Mouse (Mus musculus): ENCODE data around the gene Gnl3l.

The Gnl3l gene

DNA sequence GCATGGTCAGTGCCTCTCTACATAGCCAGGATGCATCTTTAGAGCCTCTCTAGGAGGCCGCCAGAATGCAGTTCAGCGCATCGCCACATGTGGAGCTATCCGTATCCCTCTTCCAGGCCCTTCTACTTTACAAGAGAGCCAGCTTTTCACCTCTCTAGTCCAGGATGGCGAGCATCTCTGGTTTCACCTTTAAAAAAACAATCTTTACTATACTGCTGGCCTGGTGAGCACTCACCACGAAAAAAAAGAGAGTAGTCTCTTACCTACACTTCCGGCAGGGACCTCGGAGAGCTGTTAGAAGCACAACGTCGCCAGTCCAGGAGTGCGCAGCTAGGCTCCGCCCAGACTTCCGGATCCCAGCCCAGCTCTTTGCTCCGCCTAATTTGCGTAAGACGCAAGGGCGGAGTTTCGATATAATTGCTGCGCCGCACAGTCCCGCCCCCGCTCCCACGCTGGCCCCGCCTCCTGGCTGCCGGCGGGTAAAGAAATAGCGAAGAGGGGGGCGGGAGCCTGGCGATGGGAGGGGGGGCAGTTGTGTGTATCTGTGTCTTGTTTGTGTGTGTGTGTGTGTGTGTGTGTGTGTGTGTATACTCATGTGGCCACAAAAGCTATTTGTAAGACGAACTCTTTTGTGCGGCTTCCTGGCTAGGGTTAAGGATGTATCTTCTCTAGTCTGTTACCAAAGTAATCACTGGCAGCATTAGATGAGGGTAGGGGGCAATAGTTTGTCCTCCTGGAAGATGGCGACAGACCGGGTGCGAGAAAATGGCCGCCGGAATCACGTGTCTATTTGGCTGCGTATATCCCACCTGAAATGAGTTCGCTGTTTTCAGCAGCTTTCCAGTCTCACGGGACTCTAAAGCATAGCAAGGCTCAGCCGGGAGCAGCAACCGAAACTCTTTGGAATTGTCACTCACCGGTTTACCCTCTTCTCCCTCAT lies at the start of gene Gnl3l:
TSS of gene Gnl3l (minus strand) at position 385 of the 940 bp plus-strand sequence.
- DNase-seq (ENCODE audit: extremely low spot score, low read depth, low spot score), result peak; percentile 73

DNA sequence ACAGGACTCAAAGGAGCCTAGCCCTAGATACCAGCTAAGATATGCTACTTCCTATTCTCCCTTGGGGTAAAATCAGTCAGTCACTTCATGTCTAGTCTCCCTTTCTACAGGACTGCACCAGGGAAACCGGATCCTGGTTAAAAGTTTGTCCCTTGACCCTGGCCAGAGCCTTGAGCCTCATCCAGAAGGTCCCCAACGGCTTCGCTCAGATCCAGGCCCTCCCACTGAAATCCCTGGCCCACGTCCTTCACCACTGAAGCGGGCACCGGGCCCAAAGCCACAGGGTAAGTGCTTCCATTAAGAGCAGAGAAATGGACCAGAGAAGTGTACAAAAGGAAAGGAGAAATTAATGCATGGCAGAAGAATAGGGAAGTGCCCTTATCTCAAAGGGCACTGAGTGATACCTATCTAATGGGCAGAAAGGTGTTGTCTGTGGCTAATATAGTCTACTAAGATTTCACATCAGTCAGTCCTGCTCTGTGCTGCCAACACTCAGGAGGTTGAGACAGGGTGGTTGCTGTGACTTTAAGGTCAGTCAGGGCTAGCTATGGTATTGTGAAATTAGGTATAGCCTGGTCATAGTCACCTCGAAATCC lies 49.0 kb upstream of the Gnl3l start:
- DNase-seq (ENCODE audit: extremely low spot score, low read depth, low spot score), result no peak

DNA sequence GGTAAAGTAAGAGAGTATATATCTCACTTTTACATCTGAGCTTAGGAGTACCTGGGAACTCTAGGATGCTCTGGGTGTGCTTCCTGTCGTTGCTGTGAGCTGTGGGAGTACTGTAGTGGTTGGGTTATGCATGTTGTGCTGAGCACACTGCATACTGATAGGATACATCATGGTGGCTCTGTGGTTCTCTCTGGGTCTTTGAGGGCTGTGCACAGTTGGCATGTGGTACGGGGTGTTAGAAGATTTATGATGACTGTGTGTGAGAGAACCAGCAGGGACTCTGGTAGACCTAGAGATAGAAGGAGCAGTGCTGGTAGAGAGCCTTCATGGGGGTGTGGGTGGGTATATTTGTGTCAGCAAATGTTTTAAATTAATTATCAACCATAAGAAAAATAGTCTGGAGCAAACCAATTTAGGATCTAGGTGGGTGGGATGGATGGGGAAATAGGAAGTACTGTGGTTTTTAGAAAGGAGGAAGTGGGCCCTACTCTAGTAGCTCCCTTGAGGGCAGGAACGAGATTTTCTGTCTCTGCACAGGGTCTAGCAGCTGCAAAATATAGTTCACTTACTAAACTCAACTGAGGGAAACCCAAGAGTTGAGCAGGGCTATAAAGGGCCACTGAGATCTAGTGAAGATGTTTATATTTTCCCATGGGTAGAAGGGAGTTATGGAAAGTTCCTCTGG lies 44.6 kb upstream of the Gnl3l start:
- no peak for DNase-seq (ENCODE audit: extremely low spot score, low read depth, low spot score)

- DNase-seq (ENCODE audit: extremely low spot score, low read depth, low spot score), result no peak
Observed at GRCm38 (mm10) chrX:151059346-151059745, 42.2 kb upstream of the Gnl3l start.

- DNase-seq (ENCODE audit: extremely low spot score, low read depth, low spot score), result no peak
Observed at GRCm38 (mm10) chrX:151055559-151055958, 38.4 kb upstream of the Gnl3l start.

GRCm38 (mm10) chrX:151054489-151054888 lies 37.4 kb upstream of the Gnl3l start:
- DNase-seq (ENCODE audit: extremely low spot score, low read depth, low spot score), result no peak

GRCm38 (mm10) chrX:151050337-151050736 lies 33.2 kb upstream of the Gnl3l start:
- DNase-seq (ENCODE audit: extremely low spot score, low read depth, low spot score), result no peak

DNA sequence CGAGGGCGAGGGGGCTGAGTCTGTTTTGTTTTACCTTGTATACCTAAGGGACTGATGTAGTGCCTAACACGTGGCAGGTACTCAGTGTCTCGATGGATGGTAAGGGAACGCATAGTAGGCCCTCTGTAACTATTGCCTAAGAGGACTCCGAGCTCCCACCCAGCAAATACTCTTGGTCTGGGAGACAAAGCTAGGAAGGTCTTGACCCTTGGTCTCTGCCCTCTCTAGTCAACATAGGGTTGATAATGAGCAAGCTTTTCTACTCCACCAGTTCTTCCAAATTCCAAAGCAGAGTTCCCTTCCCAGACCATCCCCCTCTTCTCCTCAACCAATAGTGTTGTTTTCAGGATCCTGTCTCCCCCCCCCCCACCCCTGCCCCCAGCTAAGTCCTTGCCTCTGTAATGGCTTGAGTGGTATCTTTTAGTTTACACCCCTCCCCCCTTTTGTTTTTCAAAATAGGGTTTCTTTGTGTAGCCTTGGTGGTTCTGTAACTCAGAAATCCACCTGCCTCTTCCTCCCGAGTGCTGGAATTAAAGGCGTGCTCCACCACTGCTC lies 32.6 kb upstream of the Gnl3l start:
- no peak for DNase-seq (ENCODE audit: extremely low spot score, low read depth, low spot score)

DNA sequence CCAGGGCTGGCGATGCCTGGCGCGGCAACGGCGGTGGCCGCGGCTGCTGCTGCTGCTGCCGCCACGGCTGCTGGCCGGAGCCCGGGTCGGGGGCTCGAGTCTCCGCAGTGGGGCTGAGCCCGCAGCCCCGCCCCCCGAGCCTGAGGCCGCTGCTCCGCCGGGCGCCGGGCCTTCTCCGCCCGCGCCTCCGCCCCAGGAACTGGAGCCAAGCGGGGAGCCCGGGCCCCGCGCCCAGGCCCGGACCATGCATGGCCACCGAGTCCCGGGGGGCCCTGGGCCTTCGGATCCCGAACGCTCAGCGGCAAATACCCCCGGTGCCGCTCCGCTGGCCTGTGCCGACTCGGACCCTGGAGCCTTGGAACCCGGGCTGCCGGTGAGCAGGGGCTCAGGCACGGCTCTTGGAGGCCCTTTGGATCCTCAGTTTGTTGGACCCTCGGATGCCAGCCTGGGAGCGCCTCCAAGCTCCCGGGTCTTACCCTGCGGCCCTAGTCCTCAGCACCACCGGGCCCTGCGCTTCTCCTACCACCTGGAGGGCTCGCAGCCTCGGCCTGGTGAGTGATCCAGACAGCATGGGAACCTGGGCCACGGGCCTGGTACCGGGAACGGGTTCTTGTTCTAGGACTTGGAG lies 30.4 kb upstream of the Gnl3l start:
- no peak for DNase-seq (ENCODE audit: extremely low spot score, low read depth, low spot score)

- DNase-seq (ENCODE audit: extremely low spot score, low read depth, low spot score), result no peak
Observed at GRCm38 (mm10) chrX:151046777-151047430, 29.8 kb upstream of the Gnl3l start.

- no peak for DNase-seq (ENCODE audit: extremely low spot score, low read depth, low spot score)
Observed at GRCm38 (mm10) chrX:151046321-151046720, 29.2 kb upstream of the Gnl3l start.

DNA sequence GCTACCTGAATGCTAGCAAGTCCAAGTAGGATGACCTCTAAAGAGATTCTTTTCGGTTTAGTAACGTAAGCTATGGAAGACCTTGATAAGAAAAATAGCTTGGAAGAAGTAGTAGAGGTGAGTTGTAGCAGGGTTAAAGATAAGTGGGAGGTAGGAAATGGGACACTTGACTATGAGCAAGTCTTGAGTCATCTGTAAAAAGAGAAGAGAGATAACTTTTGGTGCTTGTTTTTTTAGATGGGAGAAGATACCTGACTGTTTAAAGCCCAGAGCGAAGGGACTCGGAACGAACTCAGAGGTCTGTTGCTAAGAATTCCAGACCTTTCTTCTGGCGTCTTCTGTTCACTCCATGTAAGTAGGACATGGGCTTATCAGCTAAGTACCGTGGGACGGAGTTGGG lies 28.7 kb upstream of the Gnl3l start, which contains the start of gene Fgd1:
TSS of gene Fgd1 (plus strand) at position 301 of the 400 bp plus-strand sequence.
- no peak for DNase-seq (ENCODE audit: extremely low spot score, low read depth, low spot score)

DNA sequence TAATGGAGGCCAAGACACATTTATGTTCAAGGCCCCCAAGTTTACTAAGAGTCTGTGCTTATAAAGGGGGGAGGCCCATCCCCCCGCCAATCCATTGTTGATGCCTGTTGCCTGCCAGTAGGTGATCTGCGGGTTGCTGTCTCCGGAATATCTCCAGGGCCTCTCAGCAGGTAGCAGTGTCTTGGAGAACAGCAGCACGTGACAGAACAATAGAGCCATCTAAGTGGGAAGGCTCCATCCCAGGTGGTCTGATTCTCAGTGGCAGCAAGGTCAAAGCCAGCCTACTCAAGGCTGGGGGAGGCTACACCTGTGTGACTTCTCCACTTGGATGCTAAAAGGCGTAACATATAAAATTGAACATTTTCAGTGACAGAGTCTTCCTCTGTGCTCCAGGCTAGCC lies 24.1 kb upstream of the Gnl3l start:
- no peak for DNase-seq (ENCODE audit: extremely low spot score, low read depth, low spot score)

DNA sequence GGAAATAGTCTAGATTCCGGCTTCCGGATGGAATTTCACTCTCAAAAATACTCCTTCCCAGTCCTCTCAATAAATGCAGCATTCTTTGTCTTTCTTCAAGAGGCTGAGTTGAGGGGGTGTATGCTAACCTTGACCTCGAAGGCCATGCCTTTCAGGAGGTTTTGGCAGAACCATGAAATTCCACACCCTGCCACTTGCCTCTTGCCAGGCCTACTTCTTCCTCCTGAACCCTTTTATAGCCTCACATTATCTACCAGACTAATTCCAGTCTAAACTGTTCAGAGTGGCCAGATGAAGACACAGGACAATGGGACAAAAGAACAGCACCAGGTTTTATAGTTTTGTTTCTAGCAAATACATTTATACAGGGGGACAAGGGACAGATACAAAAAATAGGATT lies 14.3 kb upstream of the Gnl3l start:
- no peak for DNase-seq (ENCODE audit: extremely low spot score, low read depth, low spot score)

- DNase-seq (ENCODE audit: extremely low spot score, low read depth, low spot score), result no peak
Observed at GRCm38 (mm10) chrX:151018798-151019197, 1.7 kb upstream of the Gnl3l start.

DNA sequence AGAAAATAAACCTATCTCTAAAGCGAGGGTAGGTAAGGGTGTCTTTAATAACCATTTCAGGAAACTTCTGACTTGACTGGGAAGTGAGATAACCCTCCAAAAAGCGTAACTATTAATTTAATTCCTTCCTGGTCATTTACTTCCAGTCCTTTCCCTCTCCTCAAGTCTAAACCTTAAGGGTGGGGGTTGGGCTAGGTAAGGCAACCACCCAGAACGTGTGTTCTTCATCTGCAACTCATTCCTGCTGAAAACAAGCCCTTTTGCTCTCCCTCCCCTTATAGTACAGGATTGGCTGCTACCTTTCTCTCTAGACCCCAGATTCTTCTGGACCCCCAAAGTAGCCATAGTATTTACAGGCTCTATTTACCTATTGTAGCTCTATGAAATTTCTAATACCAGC lies 775 bp upstream of the Gnl3l start:
- no peak for DNase-seq (ENCODE audit: extremely low spot score, low read depth, low spot score)

- no peak for DNase-seq (ENCODE audit: extremely low spot score, low read depth, low spot score)
Observed at GRCm38 (mm10) chrX:150996775-150997174, 20.3 kb downstream of the Gnl3l start.

DNA sequence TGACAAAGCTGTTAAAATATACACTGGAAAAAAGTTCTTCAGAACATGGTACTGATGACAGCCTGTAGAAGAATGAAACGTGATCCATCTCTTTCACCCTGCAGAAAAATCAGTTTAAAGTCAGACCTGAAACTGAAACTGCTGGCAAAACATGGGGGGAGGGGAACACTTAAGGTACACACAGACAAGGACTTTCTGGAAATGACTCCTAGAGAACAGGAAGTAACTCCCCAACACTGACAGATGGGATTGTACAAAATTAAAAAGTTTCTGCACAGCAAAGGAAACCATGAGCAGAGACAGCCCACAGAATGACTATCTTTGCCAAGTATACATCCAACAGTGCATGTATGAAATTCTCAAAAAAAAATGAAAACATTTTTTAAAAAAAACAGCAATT lies 35.5 kb downstream of the Gnl3l start:
- DNase-seq (ENCODE audit: extremely low spot score, low read depth, low spot score), result no peak

DNA sequence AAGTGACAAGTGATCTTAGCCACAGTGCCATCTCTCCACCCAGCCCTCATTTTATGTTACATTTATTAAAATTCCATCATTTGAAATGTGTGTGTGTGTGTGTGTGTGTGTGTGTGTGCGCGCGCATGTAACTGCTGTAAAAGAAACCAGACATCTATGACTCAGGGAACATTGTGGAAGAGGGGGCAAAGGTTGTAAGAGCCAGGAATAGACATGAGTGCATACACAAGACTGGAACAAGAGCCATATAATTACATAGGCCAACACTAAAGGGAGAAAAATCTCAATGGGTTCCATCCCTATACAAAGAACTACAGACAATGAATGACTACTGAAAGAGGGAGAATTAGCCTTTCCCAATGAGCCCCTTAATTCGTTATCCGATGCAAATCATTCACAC lies 41.7 kb downstream of the Gnl3l start:
- DNase-seq (ENCODE audit: extremely low spot score, low read depth, low spot score), result no peak

- no peak for DNase-seq (ENCODE audit: extremely low spot score, low read depth, low spot score)
Observed at GRCm38 (mm10) chrX:150963027-150963426, 54.1 kb downstream of the Gnl3l start.

Data from hindlimb bud, embryonic 11.5 days (tissue).